Mouse (Mus musculus): ENCODE data around the gene Phf10.

DNA sequence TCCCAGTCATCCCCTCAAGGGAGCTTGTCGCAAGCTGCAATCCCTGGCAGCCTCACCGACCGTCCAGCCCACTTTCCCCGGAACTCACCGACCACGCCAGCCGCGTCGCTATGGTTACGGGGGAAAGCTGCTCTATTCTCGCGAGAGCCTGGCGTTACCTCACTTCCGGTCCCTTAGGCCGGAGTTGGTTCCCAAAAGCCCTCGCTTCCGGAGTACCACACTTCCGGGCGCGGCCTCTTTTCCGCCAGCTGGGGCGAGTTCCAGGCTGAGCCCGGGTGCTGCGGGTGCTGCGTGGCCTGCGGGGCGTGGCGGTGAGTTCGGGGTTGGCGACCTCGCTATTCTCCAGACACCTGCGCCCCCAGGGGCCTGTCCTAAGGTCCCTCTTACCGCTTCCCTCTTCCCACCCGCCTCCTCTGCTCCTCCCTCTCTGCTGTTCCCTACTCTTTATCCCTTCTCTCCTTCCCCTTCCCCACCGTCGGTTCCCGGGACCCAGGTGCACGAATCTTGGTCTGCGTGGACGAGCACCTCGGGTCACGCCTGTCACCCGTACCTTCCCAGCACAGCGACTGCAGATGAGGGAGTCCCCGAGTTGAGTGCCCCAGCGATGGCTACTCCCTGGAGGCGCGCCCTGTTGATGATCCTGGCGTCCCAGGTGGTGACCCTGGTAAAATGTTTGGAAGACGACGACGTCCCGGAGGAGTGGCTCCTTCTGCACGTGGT, 17.9 kb downstream of the Phf10 start, which contains the start of the genes Wdr27 and 1600012H06Rik:
- peak; percentile 73; the same call in 1 of the 2 replicates for TF ChIP-seq POLR2A (IDR thresholded peaks at IDR 0.05; ENCODE audit: borderline replicate concordance, extremely low read depth, low read depth, low read length)
- TF ChIP-seq CTCF (IDR thresholded peaks at IDR 0.05; ENCODE audit: insufficient read depth, low read length): no peak

Data from lung, adult 2 months (tissue).